In genomic region chr5:132509464-132509885, GRCm38 (mm10) we compare ENCODE assay signal across 9 mouse cellular contexts. TPM values are rescaled to one million over a fixed set of nuclear protein-coding genes. Genes with fewer than 3 reads are reported as not detected.
DNase-seq lines count a peak whose midpoint lies in the region; ATAC-seq and TF ChIP-seq lines count a peak whose summit lies in the region.
"Had no signal": no experiment of that assay in that cellular context is flagged by ENCODE, and none has a peak within 500 bp of the region (broad histone marks: within the 10 kb centered on the region; RNA-seq: fewer than 3 reads in every experiment).

No protein-coding gene starts in this region.

- H3K9me3 ChIP-seq in lung, embryonic 16.5 days (ENCODE audit: control insufficient read depth, low read length) = no peaks in the 10 kb centered on the region
- H3K9me3 ChIP-seq in hindbrain, embryonic 14.5 days (ENCODE audit: control insufficient read depth, low read length) = no peaks in the 10 kb centered on the region

- DNase-seq in frontal cortex, postnatal 36 days (ENCODE audit: low spot score in 2 of 2) = peak; percentile 38 to 55
- no peak for DNase-seq in frontal cortex, postnatal 25 days (ENCODE audit: low spot score in 2 of 2)
- no peak for DNase-seq in lung, adult 18-20 months
- DNase-seq in hindbrain, embryonic 14.5 days (ENCODE audit: low spot score) = no peak
- DNase-seq in right cerebral cortex, postnatal 36 days (ENCODE audit: low spot score in 2 of 2) = peak; percentile 19 to 34
- no peak for DNase-seq in thymus, adult 2 months

- H3K27me3 ChIP-seq in lung, embryonic 16.5 days (ENCODE audit: control insufficient read depth, insufficient read depth, low read depth, low read length) = no peaks in the 10 kb centered on the region
- H3K27me3 ChIP-seq in hindbrain, embryonic 14.5 days (ENCODE audit: control insufficient read depth, insufficient read depth, low read length) = no peaks in the 10 kb centered on the region
- no peaks in the 10 kb centered on the region for H3K27me3 ChIP-seq in thymus, adult 2 months (ENCODE audit: control insufficient read depth, insufficient read depth, low read length)

- WGBS in lung, embryonic 16.5 days = 35% methylated on average over 9 of the region's 9 CpGs
- 11% methylated on average over 9 of the region's 9 CpGs for WGBS in hindbrain, embryonic 14.5 days
- WGBS in thymus, adult 2 months = 86% methylated on average over 9 of the region's 9 CpGs

- no peak overlapping the region for H3K4me3 ChIP-seq in lung, embryonic 16.5 days (ENCODE audit: low read length)
- no peak overlapping the region for H3K4me3 ChIP-seq in hindbrain, embryonic 14.5 days (replicated peaks; ENCODE audit: low read length)
- no peak overlapping the region for H3K4me3 ChIP-seq in thymus, adult 2 months (ENCODE audit: control insufficient read depth, insufficient read depth, low read length)

- H3K4me1 ChIP-seq in lung, embryonic 16.5 days (replicated peaks; ENCODE audit: control insufficient read depth, insufficient read depth, low read length) = peaks cover 9% of the 10 kb centered on the region; the same call in 1 of the 2 replicates
- peaks cover 13% of the 10 kb centered on the region for H3K4me1 ChIP-seq in hindbrain, embryonic 14.5 days (replicated peaks; ENCODE audit: control insufficient read depth, insufficient read depth, low read length)
- no peaks in the 10 kb centered on the region for H3K4me1 ChIP-seq in thymus, adult 2 months (replicated peaks; ENCODE audit: control insufficient read depth, insufficient read depth, low read length)

- no peak overlapping the region for H3K9ac ChIP-seq in lung, embryonic 16.5 days (ENCODE audit: low read length)
- H3K9ac ChIP-seq in hindbrain, embryonic 14.5 days = no peak overlapping the region

- ATAC-seq in lung, embryonic 16.5 days (ENCODE audit: low read depth) = no peak
- no peak for ATAC-seq in hindbrain, embryonic 14.5 days (ENCODE audit: low FRiP score)
- ATAC-seq in megakaryocyte, adult 5-6 weeks (ENCODE audit: poor library complexity, severe bottlenecking) = no peak
- ATAC-seq: CD4-positive, CD25-positive, alpha-beta regulatory T cell, adult 4 months had no signal

- H3K4me2 ChIP-seq in lung, embryonic 16.5 days (ENCODE audit: low read depth, low read length) = peak overlapping the region; percentile 4; the same call in 1 of the 2 replicates
- H3K4me2 ChIP-seq in hindbrain, embryonic 14.5 days (replicated peaks) = peak overlapping the region; percentile 22; the same call in 1 of the 2 replicates

- H3K27ac ChIP-seq in lung, embryonic 16.5 days (ENCODE audit: low read length) = no peak overlapping the region
- H3K27ac ChIP-seq in hindbrain, embryonic 14.5 days = 0 out of 2 replicates have a peak overlapping the region, but pooled peaks have one; percentile 9
- no peak overlapping the region for H3K27ac ChIP-seq in thymus, adult 2 months (ENCODE audit: control insufficient read depth, insufficient read depth, low read length)

- no peak for TF ChIP-seq CTCF in thymus, adult 2 months (IDR thresholded peaks at IDR 0.05; ENCODE audit: borderline replicate concordance, control insufficient read depth, extremely low read depth, insufficient read depth, low read length, poor library complexity)

- no peak for TF ChIP-seq POLR2A in thymus, adult 2 months (IDR thresholded peaks at IDR 0.05; ENCODE audit: control insufficient read depth, extremely low read depth, insufficient read depth, low read length, poor library complexity)

- no peaks in the 10 kb centered on the region for H3K36me3 ChIP-seq in lung, embryonic 16.5 days (ENCODE audit: control insufficient read depth, insufficient read depth, low read length)
- no peaks in the 10 kb centered on the region for H3K36me3 ChIP-seq in hindbrain, embryonic 14.5 days (replicated peaks; ENCODE audit: control insufficient read depth, insufficient read depth)
- H3K36me3 ChIP-seq in thymus, adult 2 months (ENCODE audit: control insufficient read depth, insufficient read depth, low read length) = no peaks in the 10 kb centered on the region

RNA-seq across cellular contexts. Expression of gene Auts2, which starts 33.7 kb away (rescaled TPM):
- polyA plus RNA-seq in lung, embryonic 16.5 days (2015; fragmentation: Nextera tagmentation; extraction: Ambion mirVana) = 12.3 and 17.8 TPM in 2 replicates
- 53.3 and 61.8 TPM in 2 replicates for polyA plus RNA-seq in hindbrain, embryonic 14.5 days (2014; fragmentation: Nextera tagmentation; extraction: Ambion mirVana)
- 4.9 and 5.0 TPM in 2 replicates for polyA plus RNA-seq in thymus, adult 2 months (2012; rRNA removed)
- total RNA-seq in megakaryocyte, adult 5-6 weeks (2015) = 0.36 and 0.42 TPM in 2 replicates
- total RNA-seq in megakaryocyte, adult 5-6 weeks (2017) = 0.04 and 1.1 TPM in 2 replicates

Comparison
In these comparisons a context has a peak if more than half of its experiments do, and no peak if none do; other contexts are left out.
1. DNase-seq: peak in frontal cortex, postnatal 36 days (2 of 2) and right cerebral cortex, postnatal 36 days (2 of 2); none in frontal cortex, postnatal 25 days (0 of 2), lung, adult 18-20 months (0 of 2), hindbrain, embryonic 14.5 days (single experiment) and thymus, adult 2 months (single experiment).